ENCODE assay signal across 8 mouse cellular contexts in genomic region chr5:127632167-127633145, GRCm38 (mm10). TPM values are rescaled to one million over a fixed set of nuclear protein-coding genes. Genes with fewer than 3 reads are reported as not detected.
DNase-seq lines count a peak whose midpoint lies in the region; ATAC-seq and TF ChIP-seq lines count a peak whose summit lies in the region.

TSS of gene Glt1d1 (plus strand) at chr5:127632262.
TSS of gene Slc15a4 (minus strand) at chr5:127632897.

- peak within 1 kb of the TSS; percentile 47 for H3K4me3 ChIP-seq in heart, embryonic 12.5 days
- peak within 1 kb of the TSS; percentile 75 for H3K4me3 ChIP-seq in forebrain, embryonic 15.5 days
- peak within 1 kb of the TSS; percentile 59 for H3K4me3 ChIP-seq in small intestine, adult 2 months (ENCODE audit: low read depth, low read length)

- peak within 1 kb of the TSS; percentile 47; the same call in 1 of the 2 replicates for H3K9ac ChIP-seq in heart, embryonic 12.5 days
- peak within 1 kb of the TSS; percentile 84 for H3K9ac ChIP-seq in forebrain, embryonic 15.5 days (replicated peaks)

- H3K4me1 ChIP-seq in heart, embryonic 12.5 days (replicated peaks): peaks cover 9% of the 10 kb centered on the region
- H3K4me1 ChIP-seq in forebrain, embryonic 15.5 days: 0 out of 2 replicates have a peak, but pooled peaks cover 4% of the 10 kb centered on the region
- H3K4me1 ChIP-seq in small intestine, adult 2 months (ENCODE audit: control insufficient read depth, insufficient read depth, insufficient read length, low read length): peaks cover 6% of the 10 kb centered on the region

- H3K36me3 ChIP-seq in heart, embryonic 12.5 days: no peaks in the 10 kb centered on the region
- H3K36me3 ChIP-seq in forebrain, embryonic 15.5 days: no peaks in the 10 kb centered on the region
- H3K36me3 ChIP-seq in small intestine, adult 2 months (ENCODE audit: control insufficient read depth, insufficient read depth, low read length): no peaks in the 10 kb centered on the region

- H3K27ac ChIP-seq in heart, embryonic 12.5 days (ENCODE audit: poor library complexity, severe bottlenecking): no peak within 1 kb of the TSS
- no peak within 1 kb of the TSS for H3K27ac ChIP-seq in forebrain, embryonic 15.5 days (replicated peaks)
- H3K27ac ChIP-seq in small intestine, adult 2 months (ENCODE audit: insufficient read depth, low read depth, low read length): no peak within 1 kb of the TSS

- no peaks in the 10 kb centered on the region for H3K9me3 ChIP-seq in heart, embryonic 12.5 days (replicated peaks)
- no peaks in the 10 kb centered on the region for H3K9me3 ChIP-seq in forebrain, embryonic 15.5 days

- under 1% methylated on average over 61 of the region's 62 CpGs for WGBS in heart, embryonic 12.5 days
- under 1% methylated on average over 62 of the region's 62 CpGs for WGBS in forebrain, embryonic 15.5 days
- WGBS in small intestine, adult 2 months: 2% methylated on average over 62 of the region's 62 CpGs

- TF ChIP-seq POLR2A in small intestine, adult 2 months (IDR thresholded peaks at IDR 0.05; ENCODE audit: low read depth, low read length): no peak

- peak within 1 kb of the TSS; percentile 76 for H3K4me2 ChIP-seq in heart, embryonic 12.5 days
- H3K4me2 ChIP-seq in forebrain, embryonic 15.5 days (replicated peaks): peak within 1 kb of the TSS; percentile 97

- 0 out of 2 replicates have a peak, but pooled peaks have one; percentile 33 for ATAC-seq in heart, embryonic 12.5 days (ENCODE audit: insufficient number of reproducible peaks, low FRiP score)
- ATAC-seq in forebrain, embryonic 15.5 days (replicated peaks): peak; percentile 73

- TF ChIP-seq CTCF in small intestine, adult 2 months (IDR thresholded peaks at IDR 0.05; ENCODE audit: extremely low read depth, insufficient read length, insufficient replicate concordance, low read depth, low read length): no peak

- peaks cover 38% of the 10 kb centered on the region for H3K27me3 ChIP-seq in heart, embryonic 12.5 days (replicated peaks)
- no peaks in the 10 kb centered on the region for H3K27me3 ChIP-seq in forebrain, embryonic 15.5 days
- H3K27me3 ChIP-seq in small intestine, adult 2 months (ENCODE audit: control insufficient read depth, insufficient read depth, low read length): peaks cover 16% of the 10 kb centered on the region

- DNase-seq in heart, adult 8-10 months (ENCODE audit: low spot score): no peak
- DNase-seq in cerebellum, adult 11 months: peak; percentile 49
- peak; percentile 52 to 80 for DNase-seq in kidney, postnatal 25 days
- DNase-seq in lung, postnatal 36 days: peak; percentile 29
- DNase-seq in thymus, postnatal 10 days (ENCODE audit: low spot score in 2 of 2): no peak

RNA-seq across cellular contexts. Expression of gene Glt1d1, which starts in this region (rescaled TPM):
- not detected in 2 replicates for polyA plus RNA-seq in heart, embryonic 12.5 days (2016; fragmentation: Nextera tagmentation; extraction: Ambion mirVana)
- total RNA-seq in heart, adult 8-10 months (2022): not detected
- polyA plus RNA-seq in forebrain, embryonic 15.5 days (2015; fragmentation: Nextera tagmentation; extraction: Ambion mirVana): 1.4 and 1.5 TPM in 2 replicates
- 0.28 and 0.65 TPM in 2 replicates for polyA plus RNA-seq in small intestine, adult 2 months (2012; rRNA removed)

RNA-seq across cellular contexts. Expression of gene Slc15a4, which starts in this region (rescaled TPM):
- 16.9 and 17.1 TPM in 2 replicates for polyA plus RNA-seq in heart, embryonic 12.5 days (2016; fragmentation: Nextera tagmentation; extraction: Ambion mirVana)
- total RNA-seq in heart, adult 8-10 months (2022): 10 to 100 TPM; 10.9 to 17.4 (median 13.9) TPM
- polyA plus RNA-seq in forebrain, embryonic 15.5 days (2015; fragmentation: Nextera tagmentation; extraction: Ambion mirVana): 28.9 and 29.1 TPM in 2 replicates
- polyA plus RNA-seq in small intestine, adult 2 months (2012; rRNA removed): 11.3 and 16.2 TPM in 2 replicates

Comparison
In these comparisons a context has a peak if more than half of its experiments do, and no peak if none do; other contexts are left out.
1. DNase-seq: peak in cerebellum, adult 11 months (single experiment), kidney, postnatal 25 days (2 of 2) and lung, postnatal 36 days (single experiment); none in heart, adult 8-10 months (single experiment) and thymus, postnatal 10 days (0 of 2).
2. Peak in every context shown above with its lines, with median percentiles within 50 percentile points of each other: H3K4me3 ChIP-seq.